Mouse (Mus musculus) adrenal gland, adult 8-10 months (tissue): ENCODE data around the gene Lcn11. TPM values are rescaled to one million over a fixed set of nuclear protein-coding genes. Genes with fewer than 3 reads are reported as not detected.

ENCODE experiments used
- DNase-seq: peaks from one replicate; pipeline ENCODE4 v3.0.0; 2022
- total RNA-seq, 4 experiments: library from RNA; stranded (reverse); gene quantifications; 2 replicates each; pipeline ENCODE4 v1.2.4; 2022

Gene Lcn11
- total RNA-seq, 4 experiments from 2014 or later = not detected

- no peak for DNase-seq
These were observed 51.6 kb downstream of the Lcn11 start for GRCm38 (mm10) chr2:25828344-25828947.

Other genes starting within 250 kb of the Lcn11 start
- 10 to 100 TPM; 22.6 to 35.3 (median 30.6) TPM for gene Traf2, start 230.1 kb upstream of the Lcn11 start, total RNA-seq
- 100 to 1,000 TPM; 149 to 331 (median 215) TPM for gene Edf1, start 219.2 kb upstream of the Lcn11 start, total RNA-seq
- 10 to 100 TPM in 1 of 4 experiments, 1 to 10 TPM in 3; 1.4 to 11.0 (median 4.0) TPM for gene Mamdc4, start 202.2 kb upstream of the Lcn11 start, total RNA-seq
- 10 to 100 TPM; 61.3 to 76.9 (median 66.1) TPM for gene Phpt1, start 201.8 kb upstream of the Lcn11 start, total RNA-seq
- gene Ajm1, start 195.3 kb upstream of the Lcn11 start, total RNA-seq = 1 to 10 TPM; 1.6 to 4.8 (median 3.8) TPM
- gene Rabl6, start 168.5 kb upstream of the Lcn11 start, total RNA-seq = 100 to 1,000 TPM; 121 to 178 (median 137) TPM
- not detected for gene Ccdc183, start 159.3 kb upstream of the Lcn11 start, total RNA-seq
- 10 to 100 TPM; 18.0 to 47.8 (median 27.3) TPM for gene Tmem141, start 155.0 kb upstream of the Lcn11 start, total RNA-seq
- gene Fcna, start 149.0 kb upstream of the Lcn11 start, total RNA-seq = 1 to 10 TPM; 4.7 to 7.0 (median 5.5) TPM
- gene Lcn8, start 123.9 kb upstream of the Lcn11 start, total RNA-seq = not detected
- gene Lcn5, start 119.1 kb upstream of the Lcn11 start, total RNA-seq = not detected
- gene Lcn6, start 100.2 kb upstream of the Lcn11 start, total RNA-seq = not detected
- not detected for gene Lcn10, start 94.3 kb upstream of the Lcn11 start, total RNA-seq
- gene Obp2a, start 77.0 kb upstream of the Lcn11 start, total RNA-seq = 10 to 100 TPM in 1 of 4 experiments, 1 to 10 TPM in 1, not detected in 2; 3.1 to 30.1 TPM
- 10 to 100 TPM; 29.9 to 69.4 (median 39.2) TPM for gene Bmyc, start 70.3 kb upstream of the Lcn11 start, total RNA-seq
- gene Obp2b, start 40.0 kb upstream of the Lcn11 start, total RNA-seq = not detected
- gene Lcn3, start 11.4 kb upstream of the Lcn11 start, total RNA-seq = not detected
- gene Gm13539, start 5.2 kb downstream of the Lcn11 start, total RNA-seq = not detected
- not detected for gene Glt6d1, start 38.8 kb downstream of the Lcn11 start, total RNA-seq
- not detected for gene Lcn9, start 46.1 kb downstream of the Lcn11 start, total RNA-seq
- not detected for gene Sohlh1, start 70.2 kb downstream of the Lcn11 start, total RNA-seq
- 10 to 100 TPM in 2 of 4 experiments, 1 to 10 TPM in 2; 1.8 to 12.1 (median 8.0) TPM for gene Kcnt1, start 86.7 kb downstream of the Lcn11 start, total RNA-seq
- gene Camsap1, start 206.3 kb downstream of the Lcn11 start, total RNA-seq = 10 to 100 TPM; 36.7 to 45.2 (median 39.8) TPM
- gene Ubac1, start 244.7 kb downstream of the Lcn11 start, total RNA-seq = 10 to 100 TPM; 24.8 to 39.8 (median 29.9) TPM